Mouse (Mus musculus) brain, adult 2 months (tissue): ENCODE measurements around the gene Fam174b.

Source experiments
- DNase-seq: peaks from one replicate; pipeline ENCODE4 v3.0.0; 2011; ENCODE audit warnings: low read depth, low spot score

The Fam174b gene

GRCm38 (mm10) chr7:73740111-73741035 is at the start of gene Fam174b:
TSS of gene Fam174b (plus strand) at chr7:73740302.
- peak; percentile 81 for DNase-seq

GRCm38 (mm10) chr7:73697092-73697491 is 43.0 kb upstream of the Fam174b start:
- no peak for DNase-seq

GRCm38 (mm10) chr7:73704305-73704704 is 35.8 kb upstream of the Fam174b start:
- no peak for DNase-seq

- no peak for DNase-seq
Measured at GRCm38 (mm10) chr7:73713506-73713905, 26.6 kb upstream of the Fam174b start.

GRCm38 (mm10) chr7:73715928-73716749 is 24.0 kb upstream of the Fam174b start:
- peak; percentile 84 for DNase-seq

- DNase-seq, result no peak
Measured at GRCm38 (mm10) chr7:73716841-73717240, 23.3 kb upstream of the Fam174b start.

GRCm38 (mm10) chr7:73718031-73718430 is 22.1 kb upstream of the Fam174b start:
- no peak for DNase-seq

- no peak for DNase-seq
Measured at GRCm38 (mm10) chr7:73718497-73719007, 21.6 kb upstream of the Fam174b start.

- DNase-seq, result no peak
Measured at GRCm38 (mm10) chr7:73721046-73721445, 19.1 kb upstream of the Fam174b start.

GRCm38 (mm10) chr7:73721764-73722163 is 18.3 kb upstream of the Fam174b start:
- DNase-seq, result no peak

- DNase-seq, result no peak
Measured at GRCm38 (mm10) chr7:73729913-73730312, 10.2 kb upstream of the Fam174b start.

GRCm38 (mm10) chr7:73730430-73731022 is 9.6 kb upstream of the Fam174b start:
- DNase-seq, result no peak

- no peak for DNase-seq
Measured at GRCm38 (mm10) chr7:73736046-73736445, 4.1 kb upstream of the Fam174b start.

- DNase-seq, result no peak
Measured at GRCm38 (mm10) chr7:73741392-73741791, 1.3 kb downstream of the Fam174b start.

GRCm38 (mm10) chr7:73741841-73742240 is 1.7 kb downstream of the Fam174b start:
- DNase-seq, result no peak

GRCm38 (mm10) chr7:73743144-73743543 is 3.0 kb downstream of the Fam174b start:
- DNase-seq, result no peak

- no peak for DNase-seq
Measured at GRCm38 (mm10) chr7:73743831-73744370, 3.8 kb downstream of the Fam174b start.

- peak; percentile 57 for DNase-seq
Measured at GRCm38 (mm10) chr7:73745903-73746302, 5.8 kb downstream of the Fam174b start.

- no peak for DNase-seq
Measured at GRCm38 (mm10) chr7:73746836-73747235, 6.7 kb downstream of the Fam174b start.

- no peak for DNase-seq
Measured at GRCm38 (mm10) chr7:73747531-73747930, 7.4 kb downstream of the Fam174b start.

- no peak for DNase-seq
Measured at GRCm38 (mm10) chr7:73748437-73749108, 8.5 kb downstream of the Fam174b start.
